Mouse (Mus musculus) hindbrain, embryonic 16.5 days (tissue): ENCODE measurements at regions not wholly inside any gene's neighbourhood (a gene's known extent, or its start where the extent isn't known, plus 50 kb on each side); places are given as distances from the start of the nearest gene placed in this dataset.

ENCODE experiments used
- ATAC-seq: fragments of 200-750 bp; cut with Nextera tagmentation; 2 replicates; pipeline ENCODE4 v1.8.0; 2017; ENCODE audit warnings: moderate TSS enrichment, moderate library complexity
- H3K27ac ChIP-seq: fragments of 300-500 bp; sonication (generic); 2 replicates; pipeline ENCODE4 v1.5.1; 2014; ENCODE audit warnings: low read depth, mild to moderate bottlenecking, control low read depth, low read length, moderate library complexity
- H3K27me3 ChIP-seq: fragments of 300-500 bp; sonication (generic); replicated peaks from 2 replicates; pipeline ENCODE4 v1.6.1; 2014; ENCODE audit warnings: low read length; ENCODE audit not compliant: control insufficient read depth, insufficient read depth
- H3K36me3 ChIP-seq: fragments of 300-500 bp; sonication (generic); 2 replicates; pipeline ENCODE4 v1.6.1; 2014; ENCODE audit warnings: mild to moderate bottlenecking, low read length, moderate library complexity, mixed read lengths; ENCODE audit not compliant: control insufficient read depth, insufficient read depth
- H3K4me1 ChIP-seq: fragments of 300-500 bp; sonication (generic); 2 replicates; pipeline ENCODE4 v1.6.1; 2014; ENCODE audit warnings: low read depth, low read length; ENCODE audit not compliant: control insufficient read depth, insufficient read depth
- H3K4me2 ChIP-seq: fragments of 300-500 bp; sonication (generic); 2 replicates; pipeline ENCODE4 v1.6.1; 2014; ENCODE audit warnings: mild to moderate bottlenecking, low read length, control low read depth, moderate library complexity
- H3K4me3 ChIP-seq: fragments of 300-500 bp; sonication (generic); 2 replicates; pipeline ENCODE4 v1.5.1; 2014; ENCODE audit warnings: mild to moderate bottlenecking, low read length, control low read depth, moderate library complexity
- H3K9ac ChIP-seq: fragments of 300-500 bp; sonication (generic); 2 replicates; pipeline ENCODE4 v1.6.1; 2014; ENCODE audit warnings: low read depth, mild to moderate bottlenecking, control low read depth, low read length, moderate library complexity
- H3K9me3 ChIP-seq: fragments of 300-500 bp; sonication (generic); 2 replicates; pipeline ENCODE4 v1.6.1; 2014; ENCODE audit warnings: mild to moderate bottlenecking, low read length, moderate library complexity; ENCODE audit not compliant: control insufficient read depth
- WGBS: fragments of 180-500 bp; shearing (Covaris S2); extraction: QIAGEN DNeasy Blood & Tissue Kit; methylation state at CpG from one replicate; pipeline ENCODE4 v1.1.7; 2014; 5-methylcytosine and 5-hydroxymethylcytosine counted together

GRCm38 (mm10) chr13:101439041-101439440 is 329.0 kb downstream of the Pik3r1 start:
- ATAC-seq: peak; percentile 61; the same call in 1 of the 2 replicates
- WGBS: 20% methylated on average over 6 of the region's 6 CpGs
- H3K4me3 ChIP-seq: no peak overlapping the region
- no peak overlapping the region for H3K4me2 ChIP-seq
- no peaks in the 10 kb centered on the region for H3K9me3 ChIP-seq
- no peaks in the 10 kb centered on the region for H3K36me3 ChIP-seq
- no peaks in the 10 kb centered on the region for H3K27me3 ChIP-seq
- H3K9ac ChIP-seq: no peak overlapping the region
- peaks cover 2% of the 10 kb centered on the region; the same call in 1 of the 2 replicates for H3K4me1 ChIP-seq
- no peak overlapping the region for H3K27ac ChIP-seq

GRCm38 (mm10) chr13:101433162-101433561 is 334.9 kb downstream of the Pik3r1 start:
- no peaks in the 10 kb centered on the region for H3K27me3 ChIP-seq
- no peak for ATAC-seq
- no peaks in the 10 kb centered on the region for H3K36me3 ChIP-seq
- H3K9me3 ChIP-seq: no peaks in the 10 kb centered on the region
- H3K4me3 ChIP-seq: no peak overlapping the region
- H3K4me2 ChIP-seq: no peak overlapping the region
- no peaks in the 10 kb centered on the region for H3K4me1 ChIP-seq
- no peak overlapping the region for H3K27ac ChIP-seq
- no peak overlapping the region for H3K9ac ChIP-seq
- WGBS: 86% methylated on average over 6 of the region's 6 CpGs

- H3K9ac ChIP-seq: no peak overlapping the region
- H3K36me3 ChIP-seq: no peaks in the 10 kb centered on the region
- WGBS: 81% methylated on average over 12 of the region's 12 CpGs
- H3K27me3 ChIP-seq: no peaks in the 10 kb centered on the region
- no peak overlapping the region for H3K4me3 ChIP-seq
- ATAC-seq: no peak
- H3K4me2 ChIP-seq: no peak overlapping the region
- H3K4me1 ChIP-seq: no peaks in the 10 kb centered on the region
- no peak overlapping the region for H3K27ac ChIP-seq
- no peaks in the 10 kb centered on the region for H3K9me3 ChIP-seq
Measured at GRCm38 (mm10) chr13:101427426-101428221, 340.4 kb downstream of the Pik3r1 start.

GRCm38 (mm10) chr13:101426461-101426860 is 341.6 kb downstream of the Pik3r1 start:
- H3K4me2 ChIP-seq: no peak overlapping the region
- no peak overlapping the region for H3K9ac ChIP-seq
- no peak for ATAC-seq
- no peaks in the 10 kb centered on the region for H3K36me3 ChIP-seq
- whole genome bisulfite sequencing: 50% methylated on average over 5 of the region's 5 CpGs
- H3K27ac ChIP-seq: no peak overlapping the region
- H3K4me3 ChIP-seq: no peak overlapping the region
- no peaks in the 10 kb centered on the region for H3K4me1 ChIP-seq
- no peaks in the 10 kb centered on the region for H3K9me3 ChIP-seq
- no peaks in the 10 kb centered on the region for H3K27me3 ChIP-seq

- Histone ChIP-seq H3K36me3 (no peaks in the 10 kb centered on the region), H3K9me3 (no peaks in the 10 kb centered on the region), H3K4me2 (no peak overlapping the region), H3K4me3 (no peak overlapping the region), H3K4me1 (no peaks in the 10 kb centered on the region), H3K27ac (no peak overlapping the region), H3K27me3 (no peaks in the 10 kb centered on the region), H3K9ac (no peak overlapping the region)
- no peak for ATAC-seq
- WGBS: 83% methylated on average over 3 of the region's 3 CpGs
Measured at GRCm38 (mm10) chr13:101422082-101422481, 345.9 kb downstream of the Pik3r1 start.

- no peak overlapping the region for H3K4me3 ChIP-seq
- H3K9ac ChIP-seq: no peak overlapping the region
- 75% methylated on average over 7 of the region's 7 CpGs for WGBS
- no peak overlapping the region for H3K4me2 ChIP-seq
- no peak; the same call in 1 of the 2 replicates for ATAC-seq
- H3K27me3 ChIP-seq: no peaks in the 10 kb centered on the region
- H3K27ac ChIP-seq: no peak overlapping the region
- H3K36me3 ChIP-seq: no peaks in the 10 kb centered on the region
- H3K9me3 ChIP-seq: no peaks in the 10 kb centered on the region
- no peaks in the 10 kb centered on the region for H3K4me1 ChIP-seq
Measured at GRCm38 (mm10) chr13:101419457-101420025, 348.5 kb downstream of the Pik3r1 start.

- no peak overlapping the region for H3K4me3 ChIP-seq
- no peak for ATAC-seq
- no peaks in the 10 kb centered on the region for H3K27me3 ChIP-seq
- H3K27ac ChIP-seq: no peak overlapping the region
- H3K4me1 ChIP-seq: no peaks in the 10 kb centered on the region
- no peak overlapping the region for H3K4me2 ChIP-seq
- no peaks in the 10 kb centered on the region for H3K9me3 ChIP-seq
- 93% methylated on average over 6 of the region's 6 CpGs for WGBS
- no peaks in the 10 kb centered on the region for H3K36me3 ChIP-seq
- H3K9ac ChIP-seq: no peak overlapping the region
Measured at GRCm38 (mm10) chr13:101418272-101418671, 349.7 kb downstream of the Pik3r1 start.

GRCm38 (mm10) chr13:101408885-101409284 is 359.1 kb downstream of the Pik3r1 start:
- WGBS: 83% methylated on average over 4 of the region's 4 CpGs
- no peak for ATAC-seq
- H3K27me3 ChIP-seq: no peaks in the 10 kb centered on the region
- H3K27ac ChIP-seq: no peak overlapping the region
- H3K9me3 ChIP-seq: no peaks in the 10 kb centered on the region
- no peak overlapping the region for H3K4me3 ChIP-seq
- H3K36me3 ChIP-seq: no peaks in the 10 kb centered on the region
- H3K4me1 ChIP-seq: no peaks in the 10 kb centered on the region
- H3K9ac ChIP-seq: no peak overlapping the region
- H3K4me2 ChIP-seq: no peak overlapping the region

- Histone ChIP-seq H3K4me3 (no peak overlapping the region), H3K9ac (no peak overlapping the region), H3K27me3 (no peaks in the 10 kb centered on the region), H3K4me1 (no peaks in the 10 kb centered on the region), H3K4me2 (no peak overlapping the region), H3K9me3 (no peaks in the 10 kb centered on the region), H3K27ac (no peak overlapping the region), H3K36me3 (no peaks in the 10 kb centered on the region)
- 89% methylated on average over 1 of the region's 1 CpGs for WGBS
- ATAC-seq: no peak
Measured at GRCm38 (mm10) chr13:101407633-101408032, 360.4 kb downstream of the Pik3r1 start.
